Mouse (Mus musculus) lung, postnatal 0 days (tissue): Measurements from ENCODE around the gene Efcab11.

Experiments
- CTCF ChIP-seq: IDR thresholded peaks from 2 replicates; pipeline ENCODE4 v1.5.1; 2016; ENCODE audit warnings: antibody characterized with exemption, mild to moderate bottlenecking
- EP300 ChIP-seq: IDR thresholded peaks from 2 replicates; pipeline ENCODE4 v1.6.1; 2016; ENCODE audit warnings: antibody characterized with exemption, mild to moderate bottlenecking, control low read depth

GRCm38 (mm10) chr12:99774864-99775263, 109.4 kb downstream of the Efcab11 start:
- TF ChIP-seq CTCF = no peak
- TF ChIP-seq EP300 = no peak
